Mouse (Mus musculus): Measurements from ENCODE around the gene Lrwd1. TPM values are rescaled to one million over a fixed set of nuclear protein-coding genes. Genes with fewer than 3 reads are reported as not detected.
"Not testable (repeated sequence)": the region's sequence is repeated elsewhere in the genome, so short reads cannot be mapped to it uniquely, and the experiment has no call there.

The Lrwd1 gene
- total and polyA plus RNA-seq, 2 experiments, result 5.3 to 14.9 TPM

- 4% methylated on average over 20 of the region's 20 CpGs for WGBS
- DNase-seq (ENCODE audit: extremely low read depth, low read depth, low spot score), result no peak
- Histone ChIP-seq H3K36me3 (ENCODE audit: control insufficient read depth, insufficient read depth, low read length) (peaks cover 5% of the 10 kb centered on the region; the same call in 1 of the 2 replicates), H3K4me3 (ENCODE audit: insufficient read depth, low read depth, low read length) (peak overlapping the region; percentile 72), H3K4me1 (ENCODE audit: control insufficient read depth, insufficient read depth, low read length) (peaks cover 6% of the 10 kb centered on the region; the same call in 1 of the 2 replicates), H3K79me2 (ENCODE audit: control insufficient read depth, insufficient read depth, low read length) (no peaks in the 10 kb centered on the region), H3K9ac (ENCODE audit: low read depth, low read length) (peak overlapping the region; percentile 70), H3K27me3 (ENCODE audit: control insufficient read depth, insufficient read depth, low read length) (no peaks in the 10 kb centered on the region), H3K27ac (replicated peaks; ENCODE audit: insufficient read depth, low read depth, low read length) (peak overlapping the region; percentile 61)
- TF ChIP-seq POLR2A (IDR thresholded peaks at IDR 0.05; ENCODE audit: extremely low read depth, insufficient read depth, low read length), result no peak
Observed at GRCm38 (mm10) chr5:136136292-136136990, 567 bp upstream of the Lrwd1 start.

- 89% methylated on average over 10 of the region's 10 CpGs for WGBS
- H3K4me1 ChIP-seq (ENCODE audit: control insufficient read depth, insufficient read depth, low read length), result peaks cover 4% of the 10 kb centered on the region
Observed at GRCm38 (mm10) chr5:136122165-136122564, 13.7 kb downstream of the Lrwd1 start.

GRCm38 (mm10) chr5:136116784-136117112 lies 19.1 kb downstream of the Lrwd1 start:
- H3K79me2 ChIP-seq (ENCODE audit: control insufficient read depth, insufficient read depth, low read length), result peaks cover 19% of the 10 kb centered on the region; the same call in 1 of the 2 replicates
- H3K27me3 ChIP-seq (ENCODE audit: control insufficient read depth, insufficient read depth, low read length), result no peaks in the 10 kb centered on the region
- under 1% methylated on average over 22 of the region's 22 CpGs for WGBS
- peak overlapping the region; percentile 86 for H3K9ac ChIP-seq (ENCODE audit: low read depth, low read length)
- TF ChIP-seq POLR2A (IDR thresholded peaks at IDR 0.05; ENCODE audit: extremely low read depth, insufficient read depth, low read length) (no peak), CTCF (IDR thresholded peaks at IDR 0.05; ENCODE audit: low read depth, low read length) (no peak)
- no peaks in the 10 kb centered on the region; the same call in 1 of the 2 replicates for H3K36me3 ChIP-seq (ENCODE audit: control insufficient read depth, insufficient read depth, low read length)
- H3K27ac ChIP-seq (replicated peaks; ENCODE audit: insufficient read depth, low read depth, low read length), result peak overlapping the region; percentile 56
- DNase-seq (ENCODE audit: extremely low read depth, low read depth, low spot score), result no peak
- peak overlapping the region; percentile 91 for H3K4me3 ChIP-seq (ENCODE audit: insufficient read depth, low read depth, low read length)
- H3K4me1 ChIP-seq (ENCODE audit: control insufficient read depth, insufficient read depth, low read length), result peaks cover 4% of the 10 kb centered on the region

More at GRCm38 (mm10) chr5:136122165-136122564, 13.7 kb downstream of the Lrwd1 start:
- no peak for DNase-seq (ENCODE audit: extremely low read depth, low read depth, low spot score)
- Histone ChIP-seq H3K4me3 (ENCODE audit: insufficient read depth, low read depth, low read length) (no peak overlapping the region), H3K79me2 (ENCODE audit: control insufficient read depth, insufficient read depth, low read length) (peaks cover 13% of the 10 kb centered on the region; the same call in 1 of the 2 replicates), H3K27me3 (ENCODE audit: control insufficient read depth, insufficient read depth, low read length) (no peaks in the 10 kb centered on the region), H3K36me3 (ENCODE audit: control insufficient read depth, insufficient read depth, low read length) (peaks cover 8% of the 10 kb centered on the region; the same call in 1 of the 2 replicates), H3K27ac (replicated peaks; ENCODE audit: insufficient read depth, low read depth, low read length) (no peak overlapping the region), H3K9ac (ENCODE audit: low read depth, low read length) (no peak overlapping the region)
- TF ChIP-seq CTCF (IDR thresholded peaks at IDR 0.05; ENCODE audit: low read depth, low read length) (no peak), POLR2A (IDR thresholded peaks at IDR 0.05; ENCODE audit: extremely low read depth, insufficient read depth, low read length) (no peak)

- H3K27me3 ChIP-seq (ENCODE audit: control insufficient read depth, insufficient read depth, low read length), result no peaks in the 10 kb centered on the region
- TF ChIP-seq CTCF (IDR thresholded peaks at IDR 0.05; ENCODE audit: low read depth, low read length), result peak; percentile 92
- peak; percentile 79 for TF ChIP-seq POLR2A (IDR thresholded peaks at IDR 0.05; ENCODE audit: extremely low read depth, insufficient read depth, low read length)
- peak within 1 kb of the TSS; percentile 56 for H3K27ac ChIP-seq (replicated peaks; ENCODE audit: insufficient read depth, low read depth, low read length)
- H3K4me1 ChIP-seq (ENCODE audit: control insufficient read depth, insufficient read depth, low read length), result peaks cover 4% of the 10 kb centered on the region
- no peaks in the 10 kb centered on the region; the same call in 1 of the 2 replicates for H3K36me3 ChIP-seq (ENCODE audit: control insufficient read depth, insufficient read depth, low read length)
- DNase-seq (ENCODE audit: extremely low read depth, low read depth, low spot score), result peak; percentile 84
- peaks cover 19% of the 10 kb centered on the region; the same call in 1 of the 2 replicates for H3K79me2 ChIP-seq (ENCODE audit: control insufficient read depth, insufficient read depth, low read length)
- peak within 1 kb of the TSS; percentile 91 for H3K4me3 ChIP-seq (ENCODE audit: insufficient read depth, low read depth, low read length)
- WGBS, result 3% methylated on average over 42 of the region's 42 CpGs
- H3K9ac ChIP-seq (ENCODE audit: low read depth, low read length), result peak within 1 kb of the TSS; percentile 86
Observed at GRCm38 (mm10) chr5:136115891-136116783, 19.7 kb downstream of the Lrwd1 start, which contains the start of gene Polr2j. TSS of gene Polr2j (plus strand) at chr5:136116631.

- peaks cover 16% of the 10 kb centered on the region; the same call in 1 of the 2 replicates for H3K79me2 ChIP-seq (ENCODE audit: control insufficient read depth, insufficient read depth, low read length)
- H3K27me3 ChIP-seq (ENCODE audit: control insufficient read depth, insufficient read depth, low read length); DNase-seq (ENCODE audit: extremely low read depth, low read depth, low spot score); H3K4me3 ChIP-seq (ENCODE audit: insufficient read depth, low read depth, low read length); H3K36me3 ChIP-seq (ENCODE audit: control insufficient read depth, insufficient read depth, low read length); H3K27ac ChIP-seq (replicated peaks; ENCODE audit: insufficient read depth, low read depth, low read length); H3K9ac ChIP-seq (ENCODE audit: low read depth, low read length); H3K4me1 ChIP-seq (ENCODE audit: control insufficient read depth, insufficient read depth, low read length): not testable (repeated sequence)
- 43% methylated on average over 4 of the region's 4 CpGs for WGBS
Observed at GRCm38 (mm10) chr5:136113546-136113945, 22.3 kb downstream of the Lrwd1 start.

All from liver, adult 2 months (tissue).